Mouse (Mus musculus) left cerebral cortex, adult 9 months (tissue): ENCODE measurements at regions not wholly inside any gene's neighbourhood (a gene's known extent, or its start where the extent isn't known, plus 50 kb on each side); places are given as distances from the start of the nearest gene placed in this dataset.

Source experiments
- DNase-seq, 2 experiments: peaks; one replicate each; pipeline ENCODE4 v3.0.0; 2022; ENCODE audit warnings: low spot score in 2 of 2

DNA sequence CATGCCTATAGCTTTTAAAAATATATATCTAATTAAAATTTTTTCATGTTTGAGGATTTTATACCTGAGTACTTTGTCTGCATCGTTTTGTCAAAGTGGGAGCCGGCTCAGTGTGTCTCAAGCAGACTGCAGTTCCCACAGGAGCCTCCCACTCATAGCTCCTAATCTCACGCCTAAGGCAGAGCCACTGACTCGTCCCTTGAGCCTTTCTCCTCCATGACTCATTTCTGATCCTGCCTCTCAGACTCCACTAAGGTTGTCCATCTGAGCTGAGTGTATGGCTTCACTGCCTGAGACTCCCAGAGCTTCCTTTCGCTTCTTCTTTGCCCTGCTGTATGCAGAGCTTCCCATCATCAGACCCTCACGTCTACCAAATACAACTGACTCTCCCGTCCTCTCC, 98.8 kb downstream of the Efnb2 start:
- DNase-seq, result peak in 1 of 2 experiments; percentile 4

DNA sequence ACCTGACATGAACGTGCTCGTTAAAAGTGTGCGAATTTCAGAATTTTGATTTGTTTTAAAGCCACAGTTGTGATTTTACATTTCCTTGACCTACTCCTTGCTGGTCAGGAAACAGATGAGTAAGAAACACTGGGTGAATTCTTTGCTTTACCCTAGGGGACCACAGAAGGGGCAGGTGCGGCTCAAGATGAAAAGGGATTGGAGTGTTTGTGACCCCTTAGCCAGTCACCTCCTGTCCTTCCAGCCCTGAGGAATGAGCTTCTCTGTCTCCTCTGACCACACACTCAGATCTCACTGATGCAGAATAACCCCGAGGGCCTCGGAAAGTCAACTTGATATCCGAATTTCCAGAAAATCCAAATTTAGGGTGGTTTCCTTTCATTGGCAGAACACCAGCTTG, 103.0 kb downstream of the Efnb2 start:
- DNase-seq, result no peak

DNA sequence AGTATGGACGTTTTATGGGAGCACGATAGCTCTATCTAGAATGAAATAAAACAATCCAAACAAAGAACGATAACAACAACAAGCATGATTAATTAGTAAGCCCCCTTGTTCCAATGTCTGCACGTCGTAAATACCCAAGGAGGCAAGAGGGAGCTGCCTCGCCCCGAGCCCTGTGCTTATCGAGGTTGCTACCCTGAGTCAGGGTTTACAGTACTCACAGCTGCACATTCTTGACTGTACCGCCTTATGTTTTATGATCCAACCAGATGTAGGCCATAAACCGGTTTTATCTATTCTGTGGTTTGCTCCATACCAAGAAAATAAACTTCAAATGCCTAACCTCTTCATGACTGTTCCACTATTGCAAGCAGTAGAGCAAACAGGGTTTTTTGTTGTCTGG, 104.9 kb downstream of the Efnb2 start:
- DNase-seq, result no peak

DNA sequence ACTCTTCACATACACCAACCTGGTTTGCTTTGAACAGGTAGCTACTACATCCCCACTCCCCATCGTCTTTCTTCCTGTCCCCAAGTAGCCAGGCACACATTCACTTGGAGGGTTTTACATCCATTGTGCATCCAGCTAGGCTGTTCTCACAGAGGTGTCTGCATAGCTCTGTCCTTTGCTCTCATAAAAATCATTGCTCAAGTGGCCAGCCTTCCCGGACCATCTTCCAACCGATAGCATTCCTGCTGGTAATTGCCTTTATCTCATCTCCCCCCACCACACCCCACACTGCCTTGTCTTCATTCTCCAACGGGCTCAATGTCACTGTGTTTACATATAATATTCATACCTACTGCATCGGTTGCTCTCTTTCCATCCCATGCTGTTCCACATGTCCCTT, 106.4 kb downstream of the Efnb2 start:
- no peak for DNase-seq

DNA sequence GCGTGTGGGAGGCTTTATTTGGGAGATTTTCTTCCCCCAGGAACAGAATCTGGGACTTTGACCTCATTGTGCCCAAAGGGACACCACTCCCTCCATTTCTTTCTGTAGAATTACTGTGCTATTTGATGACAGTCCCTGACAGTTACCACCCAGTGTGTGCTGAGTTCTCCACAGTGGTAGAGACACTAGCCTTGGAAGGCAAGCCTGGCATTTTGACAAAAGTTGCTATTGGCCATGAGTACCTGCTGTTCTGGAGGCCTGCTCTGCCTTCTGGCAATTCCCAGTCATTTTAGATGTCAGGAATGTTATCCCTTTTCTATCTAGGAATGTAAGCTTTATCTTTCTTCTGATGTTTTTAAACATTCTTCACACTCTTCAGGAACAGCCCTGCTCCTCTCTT, 108.3 kb downstream of the Efnb2 start:
- DNase-seq, result no peak

DNA sequence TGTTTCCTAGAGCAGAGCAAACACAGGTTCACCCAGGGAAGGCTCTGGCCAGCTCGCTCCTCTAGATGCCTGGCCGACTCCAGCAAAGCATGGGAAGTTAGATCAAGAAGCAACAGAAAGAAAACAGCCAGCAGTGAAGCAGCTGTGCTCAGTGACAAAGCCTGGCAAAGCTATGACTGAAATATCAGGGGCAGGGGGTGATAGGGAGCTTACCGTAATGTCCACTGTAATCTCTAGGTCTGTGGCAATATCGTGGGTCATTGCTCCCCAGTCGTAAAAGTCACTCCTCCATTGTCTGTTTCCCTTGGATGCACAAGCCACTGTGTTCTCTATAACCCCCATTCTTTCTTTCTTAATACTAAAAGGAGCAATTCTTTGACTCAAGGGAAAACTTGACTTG, 124.4 kb downstream of the Efnb2 start:
- no peak for DNase-seq

DNA sequence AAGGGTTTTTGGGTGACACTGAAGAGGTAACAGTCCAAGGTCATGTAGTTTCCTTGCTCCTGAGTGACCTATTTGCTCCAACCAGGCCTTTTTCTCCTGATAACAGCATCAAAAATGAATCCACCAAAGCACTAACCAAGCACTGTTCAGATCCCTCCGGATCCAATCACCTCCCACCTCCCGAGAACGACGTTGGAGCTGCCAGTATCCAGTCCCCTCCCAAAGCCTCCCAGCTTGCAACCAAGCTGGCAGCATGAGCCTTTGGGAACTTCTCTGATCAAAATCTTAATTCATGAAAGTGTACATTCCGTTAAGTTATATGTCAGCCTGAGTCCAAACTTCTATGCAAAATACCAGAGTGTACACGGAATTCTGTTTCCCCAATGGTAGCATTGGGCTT, 126.3 kb downstream of the Efnb2 start:
- no peak for DNase-seq

DNA sequence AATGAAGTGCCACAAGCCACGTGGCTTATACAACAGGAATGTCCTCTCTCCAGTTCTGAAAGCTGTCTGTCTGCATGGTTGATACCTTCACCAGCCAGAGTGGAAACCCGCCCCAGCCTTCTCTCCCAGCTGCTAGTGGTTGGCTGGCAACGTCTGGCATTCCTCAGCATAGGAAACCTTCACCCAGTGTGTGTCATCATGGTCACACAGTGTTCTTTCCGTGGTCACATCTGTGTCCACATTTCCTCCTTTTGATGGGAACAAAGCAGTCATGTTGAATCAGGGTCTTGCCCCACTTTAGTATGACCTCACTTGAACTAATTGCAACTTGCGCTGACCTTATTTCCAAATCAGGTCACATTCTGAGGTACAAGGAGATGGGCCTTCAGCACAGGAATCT, 128.1 kb downstream of the Efnb2 start:
- DNase-seq, result no peak

DNA sequence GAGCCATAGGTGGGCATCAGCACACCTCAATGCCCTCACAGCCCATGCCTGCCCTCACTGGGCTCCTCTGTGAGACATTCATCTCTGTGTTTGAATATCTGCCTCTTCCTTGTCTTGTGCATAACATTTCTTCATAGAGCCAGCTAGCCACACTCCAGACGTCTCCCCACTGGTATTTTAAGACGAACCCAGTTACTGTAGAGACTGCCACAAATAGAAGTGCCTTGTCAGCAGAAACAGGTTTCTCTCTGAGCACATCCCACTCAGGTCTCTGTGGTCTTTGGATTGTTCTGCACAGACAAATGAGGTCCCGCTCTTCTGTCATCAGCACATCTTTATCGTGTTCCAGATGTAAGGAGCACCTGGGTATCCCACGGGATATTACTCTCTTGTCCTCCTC, 130.5 kb downstream of the Efnb2 start:
- no peak for DNase-seq

DNA sequence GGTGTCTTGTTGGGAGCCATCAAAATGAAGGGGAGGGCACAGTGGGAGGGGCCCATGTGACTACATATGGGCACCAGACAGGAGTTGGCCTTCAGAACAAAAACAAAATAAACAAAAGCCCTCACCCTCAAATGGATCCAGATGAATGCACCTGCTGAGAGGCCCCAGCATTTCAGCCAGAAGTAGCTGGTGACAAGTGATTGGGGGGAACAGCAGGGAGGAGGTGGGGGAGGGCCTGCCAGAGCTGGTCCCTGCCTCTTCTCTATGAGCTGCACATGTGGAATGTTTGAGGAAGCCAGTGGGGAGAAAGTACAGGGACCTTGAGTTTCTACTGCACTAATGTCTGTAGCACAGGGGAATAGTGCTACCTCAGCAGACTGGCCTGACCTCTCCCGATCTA, 139.5 kb downstream of the Efnb2 start:
- DNase-seq, result no peak

DNA sequence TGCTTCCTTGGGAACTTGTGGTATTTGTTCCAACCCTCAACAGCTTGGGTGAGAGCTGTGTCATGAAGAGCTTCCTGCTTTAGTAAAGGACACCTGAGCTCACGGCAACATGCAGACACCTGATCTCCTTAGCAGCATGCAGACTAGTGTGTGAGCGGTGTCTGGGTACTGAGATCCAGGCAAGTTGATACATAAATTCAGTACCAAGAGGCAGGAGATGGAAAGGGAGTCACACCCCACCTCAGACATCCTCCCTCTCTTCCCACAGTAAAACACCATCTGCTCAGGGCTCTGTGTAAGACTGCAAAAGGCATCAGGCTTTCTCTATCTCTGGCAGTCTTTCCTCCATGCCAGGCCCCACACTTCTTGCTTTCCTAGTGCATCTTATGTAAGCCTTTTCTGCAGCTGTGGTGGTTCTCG, 141.3 kb downstream of the Efnb2 start:
- DNase-seq, result peak; percentile 58 to 78

DNA sequence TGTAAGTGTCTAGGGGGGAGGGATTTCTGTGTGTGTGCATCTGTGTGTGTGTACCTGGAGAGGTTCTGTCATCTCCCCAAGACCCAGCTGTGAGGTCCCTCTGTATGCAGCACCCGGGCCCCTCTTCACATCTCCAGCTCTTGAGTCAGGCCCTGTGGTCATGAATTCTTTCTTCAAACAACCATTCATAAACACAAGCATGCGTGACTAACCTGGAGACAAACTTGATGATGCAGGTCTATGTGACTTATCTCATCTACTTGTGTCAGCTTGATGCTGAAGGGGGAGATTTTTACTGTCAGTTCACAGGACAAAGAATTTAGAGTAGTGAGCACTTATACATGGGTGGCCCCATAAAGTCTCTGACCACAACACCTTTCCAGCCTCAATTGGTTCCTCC, 143.4 kb downstream of the Efnb2 start:
- no peak for DNase-seq

DNA sequence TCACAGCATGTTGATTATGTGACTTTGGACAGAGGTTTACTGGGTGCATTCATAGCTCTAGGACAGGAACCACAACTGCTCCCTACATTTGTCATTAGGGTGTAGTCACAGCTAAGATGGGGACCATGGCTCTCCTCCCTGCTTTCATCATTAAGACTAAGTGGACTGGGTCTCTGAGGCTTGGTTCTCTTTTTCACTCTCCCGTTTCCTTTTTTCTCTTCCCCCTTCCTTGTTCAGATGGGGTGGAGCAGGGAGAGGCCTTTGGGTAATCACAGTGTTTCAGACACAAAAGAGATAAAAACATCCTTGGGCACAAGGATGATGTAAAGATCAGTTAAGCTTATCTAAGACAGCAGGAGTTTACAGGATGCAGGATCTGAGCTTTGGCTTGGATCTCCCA, 144.8 kb downstream of the Efnb2 start:
- no peak for DNase-seq

DNA sequence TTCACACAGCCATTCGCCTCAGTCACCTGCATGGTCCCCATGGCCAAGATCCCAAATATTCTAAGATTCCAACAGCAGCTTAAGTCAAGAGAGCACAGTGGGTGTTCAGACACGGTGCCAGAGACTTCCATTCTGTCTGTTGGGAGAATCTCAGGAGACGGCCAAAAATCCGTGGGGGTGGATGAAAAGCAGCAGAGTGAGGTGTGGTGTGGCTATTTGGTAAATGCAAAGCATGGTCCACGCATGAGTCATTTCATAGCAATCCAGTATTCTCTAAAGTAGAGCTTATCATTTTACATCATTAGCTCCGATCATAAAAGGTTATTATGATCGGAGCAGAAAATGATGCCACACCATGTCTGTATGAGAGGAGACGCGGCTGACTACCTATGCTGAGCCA, 161.1 kb downstream of the Efnb2 start:
- DNase-seq, result no peak

DNA sequence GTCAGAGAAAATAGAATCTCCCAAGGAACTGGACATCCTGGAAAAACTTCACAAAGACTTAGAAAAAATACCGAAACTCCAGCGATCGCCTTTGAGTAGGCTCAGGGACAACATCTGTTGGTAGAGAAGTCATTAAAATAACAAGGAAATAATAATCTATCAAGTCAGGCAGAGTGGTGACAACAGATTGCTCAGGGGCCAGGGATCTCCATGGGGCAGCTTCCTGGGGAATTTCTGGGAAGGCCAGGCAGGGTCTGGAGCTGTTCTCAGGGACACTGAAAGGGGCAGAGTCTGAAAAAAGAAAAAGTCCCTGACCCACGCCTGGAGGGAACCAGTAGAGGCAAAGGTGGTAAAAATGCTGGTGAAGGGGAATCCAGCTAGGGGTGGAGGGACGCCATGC, 162.3 kb downstream of the Efnb2 start:
- no peak for DNase-seq

DNA sequence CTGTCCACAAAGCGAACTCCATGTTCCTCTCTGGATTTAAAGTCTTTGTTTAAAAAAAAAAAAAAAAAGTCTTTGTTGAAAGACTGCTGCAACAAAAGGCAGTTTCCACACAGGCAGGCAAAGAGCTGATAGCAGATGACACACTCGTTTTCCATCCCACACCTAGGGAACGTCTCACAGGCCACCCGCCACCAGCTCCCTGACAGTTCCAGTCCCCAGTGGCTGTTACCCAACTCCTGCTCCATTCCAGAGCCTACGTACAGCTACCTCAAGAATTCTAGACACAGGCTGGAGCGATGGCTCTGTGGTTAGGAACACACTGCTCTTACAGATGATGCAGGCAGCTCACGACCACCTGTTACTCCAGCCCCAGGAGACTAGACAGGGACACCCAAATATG, 165.6 kb downstream of the Efnb2 start:
- no peak for DNase-seq

DNA sequence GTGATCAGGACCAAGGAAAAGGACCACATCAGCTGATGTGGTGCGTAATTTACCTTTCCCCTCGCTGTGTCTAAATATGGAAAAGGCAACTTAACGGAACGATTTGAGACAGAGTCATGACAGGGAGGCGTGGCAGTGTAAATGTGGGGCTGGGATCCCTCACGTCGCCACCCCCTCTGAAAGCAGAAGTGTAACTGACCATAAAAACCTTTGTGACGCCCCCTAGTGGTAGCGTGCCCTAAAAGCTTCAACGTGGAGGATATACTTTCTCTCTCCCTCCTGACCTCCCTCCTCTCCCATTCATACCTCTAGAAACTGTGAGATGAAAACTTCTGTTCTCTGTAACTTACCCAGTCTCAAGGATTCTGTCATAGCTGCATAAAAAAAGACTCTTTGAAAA, 166.8 kb downstream of the Efnb2 start:
- DNase-seq, result no peak

DNA sequence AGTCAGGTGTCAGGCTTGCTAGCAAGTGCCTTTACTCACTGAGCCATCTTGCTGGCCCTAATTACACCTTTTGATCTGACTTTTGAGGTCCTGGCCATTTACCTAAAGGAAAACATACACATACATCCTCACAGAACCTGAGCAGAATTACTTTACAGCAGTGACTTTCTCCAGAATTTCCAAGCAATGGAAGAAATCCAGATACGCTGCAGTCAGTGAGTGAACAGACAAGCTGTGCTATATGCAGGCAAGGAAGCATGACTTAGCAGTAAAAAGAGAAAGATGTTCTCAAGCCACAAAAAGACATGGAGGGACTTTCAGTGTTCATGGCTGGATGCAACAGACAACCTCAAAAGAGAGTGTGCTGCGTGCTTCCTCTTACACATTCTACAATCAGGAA, 169.1 kb downstream of the Efnb2 start:
- DNase-seq, result no peak

DNA sequence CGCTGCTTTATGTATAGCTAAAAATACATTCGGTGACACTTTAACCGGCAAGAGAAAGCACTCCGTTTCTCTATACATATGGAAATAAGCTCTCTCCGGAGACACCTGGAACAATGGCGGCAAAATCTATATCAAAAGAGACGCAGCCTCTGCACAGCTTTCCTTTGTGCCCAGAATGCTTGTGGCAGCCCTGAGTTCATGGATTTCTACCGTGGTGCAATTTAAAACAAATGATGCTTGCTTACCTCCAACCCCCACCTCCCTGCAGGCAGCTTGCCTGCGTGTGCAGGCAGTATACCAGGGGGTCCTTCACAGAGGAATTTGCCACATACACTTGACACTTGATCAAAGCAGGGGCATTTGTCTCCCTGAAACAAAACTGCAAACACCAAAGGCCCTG, 171.3 kb downstream of the Efnb2 start:
- no peak for DNase-seq

DNA sequence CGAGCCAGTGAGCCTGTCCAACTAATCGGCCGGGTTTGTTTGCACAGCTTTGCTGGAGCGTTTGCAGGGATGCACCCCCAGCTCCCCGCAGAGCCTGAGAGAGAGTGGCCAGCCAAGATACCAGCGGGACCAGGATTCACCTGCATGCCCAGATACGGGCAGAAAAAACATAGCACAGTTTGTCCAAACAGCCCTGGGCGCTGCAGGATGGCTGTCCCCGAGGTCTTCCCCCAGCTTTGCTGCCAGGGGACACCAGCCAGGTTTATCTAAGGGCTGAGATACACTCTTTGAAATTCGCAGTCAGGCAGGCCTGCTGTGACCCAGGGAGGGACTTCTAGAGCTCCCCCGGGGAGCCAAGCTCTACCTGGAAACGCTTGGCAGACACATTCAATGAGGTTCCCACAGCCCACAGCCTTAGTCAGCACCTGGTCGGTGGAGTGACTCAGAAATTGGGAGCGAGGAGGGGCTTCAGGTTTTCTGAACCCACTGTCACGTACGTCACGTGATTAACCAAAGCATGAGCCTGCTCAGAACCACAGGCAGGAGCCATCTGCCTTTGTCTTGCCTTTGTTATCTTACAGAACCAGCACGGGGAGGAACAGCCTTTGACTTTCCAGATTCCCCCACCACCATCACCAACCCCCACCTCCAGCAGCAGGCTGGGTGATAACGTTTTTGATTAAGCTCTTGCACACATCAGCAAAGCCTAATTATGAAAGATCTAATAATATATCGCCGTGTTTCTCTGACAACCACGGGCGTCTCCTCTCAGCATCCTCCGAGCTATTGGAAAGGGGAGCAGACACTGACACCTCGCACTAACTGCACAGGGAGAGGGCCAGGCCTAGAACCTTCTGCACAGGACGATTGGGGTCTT, 172.1 kb downstream of the Efnb2 start:
- DNase-seq, result peak; percentile 34 to 38

DNA sequence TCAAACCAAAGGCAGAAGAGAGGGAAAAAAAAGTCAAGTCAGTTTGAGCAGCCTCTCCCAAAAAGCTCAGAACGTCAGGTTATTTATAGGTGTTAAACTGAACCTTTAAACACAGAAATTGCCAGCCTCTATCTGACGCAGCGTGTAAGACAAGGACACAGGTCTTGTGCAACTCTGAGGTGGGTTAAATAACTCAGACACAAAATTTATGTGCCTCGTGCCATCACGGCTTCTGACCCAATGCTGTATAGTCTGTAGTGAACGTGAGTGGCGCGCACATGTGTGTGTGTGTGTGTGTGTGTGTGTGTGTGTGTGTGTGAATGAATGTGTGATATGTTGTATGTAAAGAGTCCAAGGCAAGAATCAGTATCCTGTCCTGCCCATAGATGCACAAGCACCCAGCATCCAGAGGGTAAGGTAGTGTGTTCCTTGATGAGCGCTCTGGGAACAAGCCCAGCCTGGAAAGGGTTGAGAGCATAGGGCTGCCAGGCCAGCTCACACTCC, 172.8 kb downstream of the Efnb2 start:
- no peak for DNase-seq

DNA sequence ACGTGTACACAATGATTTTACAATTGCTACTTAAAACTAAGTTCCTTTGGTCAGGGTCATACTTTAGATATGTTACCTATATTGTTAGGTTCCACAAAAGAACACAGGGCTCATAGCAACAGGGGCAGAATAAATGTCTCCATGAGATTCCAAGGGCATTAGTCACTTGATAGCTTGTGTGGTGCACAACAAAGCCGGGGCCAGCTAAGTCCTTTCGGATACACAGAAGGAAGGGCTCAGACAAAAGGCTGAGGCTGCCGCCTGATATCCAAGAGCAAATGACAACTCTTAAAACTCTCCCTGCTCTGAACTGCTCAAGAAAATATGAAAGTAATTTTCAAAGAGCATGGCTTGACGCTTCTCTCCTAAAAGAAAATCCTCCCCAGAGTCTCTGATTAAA, 173.3 kb downstream of the Efnb2 start:
- no peak for DNase-seq

DNA sequence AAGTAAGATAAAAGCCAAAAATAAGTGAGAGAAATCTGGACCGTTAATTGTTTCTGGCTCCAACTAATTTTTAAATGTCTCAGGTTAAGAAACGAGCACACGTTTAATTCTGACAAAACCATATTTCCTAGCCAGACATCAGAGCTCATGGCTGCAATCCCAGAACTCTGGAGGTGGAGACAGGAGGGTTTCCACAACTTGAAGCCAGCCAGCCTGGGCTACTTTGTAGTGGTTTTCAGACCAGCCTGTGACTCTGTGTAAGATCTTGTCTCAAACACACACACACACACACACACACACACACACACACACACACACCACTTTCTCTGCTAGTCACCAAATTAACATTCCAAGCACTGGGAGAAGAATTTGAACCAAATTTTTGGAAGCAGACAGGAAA, 174.2 kb downstream of the Efnb2 start:
- peak in 1 of 2 experiments; percentile 47 for DNase-seq

DNA sequence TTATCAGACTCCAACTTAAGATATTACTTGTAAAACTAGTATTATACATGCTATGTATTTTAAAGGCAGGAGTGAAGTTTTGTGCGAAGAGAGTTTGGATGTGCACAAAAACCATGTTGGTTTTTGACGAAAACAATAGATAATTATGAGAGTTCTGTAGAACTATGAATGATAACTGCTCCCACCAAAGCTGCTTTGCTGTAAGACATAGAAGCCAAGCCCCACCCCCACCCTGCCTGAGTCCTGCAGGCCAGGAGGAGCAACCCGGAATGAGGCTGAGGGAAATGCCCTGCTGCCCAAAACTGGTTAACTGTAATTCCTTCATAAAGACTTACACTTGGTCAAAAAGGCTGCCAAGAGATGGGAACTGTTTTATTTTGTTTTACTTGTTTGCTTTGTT, 175.8 kb downstream of the Efnb2 start:
- no peak for DNase-seq
